In genomic region chr15:79212750-79213446, GRCm38 (mm10) we compare ENCODE assay signal across 12 mouse cellular contexts. TPM values are rescaled to one million over a fixed set of nuclear protein-coding genes. Genes with fewer than 3 reads are reported as not detected.
A peak's percentile ranks its signal among the peaks of the same experiment; 100 is the strongest.
DNase-seq lines count a peak whose midpoint lies in the region; ATAC-seq and TF ChIP-seq lines count a peak whose summit lies in the region.
"Had no signal": no experiment of that assay in that cellular context is flagged by ENCODE, and none has a peak within 500 bp of the region (broad histone marks: within the 10 kb centered on the region; RNA-seq: fewer than 3 reads in every experiment).

No protein-coding gene starts in this region.

- no peak overlapping the region for H3K4me2 ChIP-seq in hindbrain, embryonic 14.5 days (replicated peaks)
- no peak overlapping the region for H3K4me2 ChIP-seq in embryonic facial prominence, embryonic 13.5 days
- H3K4me2 ChIP-seq in stomach, postnatal 0 days (replicated peaks; ENCODE audit: low read depth): no peak overlapping the region
- H3K4me2 ChIP-seq: lung, embryonic 14.5 days; midbrain, embryonic 11.5 days had no signal

- no peak for ATAC-seq in hindbrain, embryonic 14.5 days (ENCODE audit: low FRiP score)
- ATAC-seq in embryonic facial prominence, embryonic 13.5 days (ENCODE audit: insufficient number of reproducible peaks, insufficient read depth, low FRiP score, low TSS enrichment, low read depth): no peak
- peak; percentile 34; the same call in 1 of the 2 replicates for ATAC-seq in stomach, postnatal 0 days (ENCODE audit: low FRiP score, low TSS enrichment)
- ATAC-seq in erythroblast, adult 5-6 weeks (replicated peaks; ENCODE audit: low FRiP score, poor library complexity, severe bottlenecking): no peak

- peaks cover 10% of the 10 kb centered on the region; the same call in 1 of the 2 replicates for H3K27me3 ChIP-seq in hindbrain, embryonic 10.5 days (ENCODE audit: insufficient read depth, poor library complexity, severe bottlenecking)
- H3K27me3 ChIP-seq in hindbrain, embryonic 14.5 days (ENCODE audit: control insufficient read depth, insufficient read depth, low read length): no peaks in the 10 kb centered on the region
- H3K27me3 ChIP-seq in embryonic facial prominence, embryonic 13.5 days: no peaks in the 10 kb centered on the region
- H3K27me3 ChIP-seq in stomach, postnatal 0 days (ENCODE audit: control insufficient read depth, insufficient read depth, low read length): no peaks in the 10 kb centered on the region

- no peaks in the 10 kb centered on the region for H3K9me3 ChIP-seq in hindbrain, embryonic 10.5 days
- no peaks in the 10 kb centered on the region for H3K9me3 ChIP-seq in hindbrain, embryonic 14.5 days (ENCODE audit: control insufficient read depth, low read length)
- no peaks in the 10 kb centered on the region for H3K9me3 ChIP-seq in embryonic facial prominence, embryonic 13.5 days
- no peaks in the 10 kb centered on the region for H3K9me3 ChIP-seq in stomach, postnatal 0 days (ENCODE audit: control insufficient read depth, low read length)

- H3K9ac ChIP-seq in hindbrain, embryonic 14.5 days: no peak overlapping the region
- no peak overlapping the region for H3K9ac ChIP-seq in embryonic facial prominence, embryonic 13.5 days
- H3K9ac ChIP-seq in stomach, postnatal 0 days (ENCODE audit: low read length): no peak overlapping the region
- H3K9ac ChIP-seq: lung, embryonic 14.5 days had no signal

- 83% methylated on average over 26 of the region's 26 CpGs for WGBS in hindbrain, embryonic 10.5 days
- 88% methylated on average over 26 of the region's 26 CpGs for WGBS in hindbrain, embryonic 14.5 days
- 52% methylated on average over 26 of the region's 26 CpGs for WGBS in embryonic facial prominence, embryonic 13.5 days
- 87% methylated on average over 26 of the region's 26 CpGs for WGBS in stomach, postnatal 0 days

- TF ChIP-seq CTCF in stomach, postnatal 0 days (IDR thresholded peaks at IDR 0.05; ENCODE audit: low read depth): no peak

- TF ChIP-seq EP300 in stomach, postnatal 0 days (optimal IDR thresholded peaks at IDR 0.05): no peak

- DNase-seq in hindbrain, embryonic 10.5 days (ENCODE audit: low spot score): peak; percentile 38
- DNase-seq in hindbrain, embryonic 14.5 days (ENCODE audit: low spot score): no peak
- peak; percentile 53 for DNase-seq in right cerebral cortex, adult 18-20 months
- DNase-seq in right cerebral cortex, postnatal 25 days: no peak
- peak; percentile 24 for DNase-seq in stomach, postnatal 0 days (ENCODE audit: low spot score)
- DNase-seq in adrenal gland, postnatal 10 days: no peak
- DNase-seq: left cerebral cortex, postnatal 4 days had no signal

- no peaks in the 10 kb centered on the region for H3K36me3 ChIP-seq in hindbrain, embryonic 10.5 days
- no peaks in the 10 kb centered on the region for H3K36me3 ChIP-seq in hindbrain, embryonic 14.5 days (replicated peaks; ENCODE audit: control insufficient read depth, insufficient read depth)
- H3K36me3 ChIP-seq in embryonic facial prominence, embryonic 13.5 days: no peaks in the 10 kb centered on the region
- H3K36me3 ChIP-seq in stomach, postnatal 0 days (ENCODE audit: control insufficient read depth, insufficient read depth, low read length): no peaks in the 10 kb centered on the region

- H3K27ac ChIP-seq in hindbrain, embryonic 10.5 days: peak overlapping the region; percentile 82
- no peak overlapping the region for H3K27ac ChIP-seq in hindbrain, embryonic 14.5 days
- H3K27ac ChIP-seq in embryonic facial prominence, embryonic 13.5 days: peak overlapping the region; percentile 60
- H3K27ac ChIP-seq in stomach, postnatal 0 days (replicated peaks): no peak overlapping the region

- no peak overlapping the region for H3K4me3 ChIP-seq in hindbrain, embryonic 10.5 days
- H3K4me3 ChIP-seq in hindbrain, embryonic 14.5 days (replicated peaks; ENCODE audit: low read length): no peak overlapping the region
- H3K4me3 ChIP-seq in embryonic facial prominence, embryonic 13.5 days: no peak overlapping the region
- no peak overlapping the region for H3K4me3 ChIP-seq in stomach, postnatal 0 days (ENCODE audit: low read depth, low read length)

- peaks cover 43% of the 10 kb centered on the region for H3K4me1 ChIP-seq in hindbrain, embryonic 10.5 days (replicated peaks)
- no peaks in the 10 kb centered on the region for H3K4me1 ChIP-seq in hindbrain, embryonic 14.5 days (replicated peaks; ENCODE audit: control insufficient read depth, insufficient read depth, low read length)
- peaks cover 5% of the 10 kb centered on the region for H3K4me1 ChIP-seq in embryonic facial prominence, embryonic 13.5 days
- no peaks in the 10 kb centered on the region for H3K4me1 ChIP-seq in stomach, postnatal 0 days (replicated peaks; ENCODE audit: control insufficient read depth, insufficient read depth)

RNA-seq across cellular contexts. Expression of gene Pick1, which starts 16.1 kb away (rescaled TPM):
- polyA plus RNA-seq in hindbrain, embryonic 10.5 days (2016; fragmentation: Nextera tagmentation; extraction: Ambion mirVana): 45.0 and 47.8 TPM in 2 replicates
- 45.8 and 48.2 TPM in 2 replicates for polyA plus RNA-seq in hindbrain, embryonic 14.5 days (2014; fragmentation: Nextera tagmentation; extraction: Ambion mirVana)
- polyA plus RNA-seq in embryonic facial prominence, embryonic 13.5 days (2015; fragmentation: Nextera tagmentation; extraction: Ambion mirVana): 53.3 and 56.6 TPM in 2 replicates
- 25.7 and 26.7 TPM in 2 replicates for polyA plus RNA-seq in stomach, postnatal 0 days (2015; fragmentation: Nextera tagmentation; extraction: Ambion mirVana)
- total RNA-seq in erythroblast, adult 5-6 weeks (2015; ENCODE audit: low replicate concordance): 1.3 TPM in 1 of 2 replicates, not detected in the other
- total RNA-seq in erythroblast, adult 5-6 weeks (2017; ENCODE audit: low replicate concordance): 1.3 and 4.9 TPM in 2 replicates
- 10 to 100 TPM; 18.9 to 28.4 TPM for total RNA-seq in adrenal gland, postnatal 10 days (2021)

RNA-seq across cellular contexts. Expression of gene Gm49486, which starts 16.3 kb away (rescaled TPM):
- polyA plus RNA-seq in hindbrain, embryonic 10.5 days (2016; fragmentation: Nextera tagmentation; extraction: Ambion mirVana): 0.14 and 0.21 TPM in 2 replicates
- 1.1 TPM in 2 replicates for polyA plus RNA-seq in hindbrain, embryonic 14.5 days (2014; fragmentation: Nextera tagmentation; extraction: Ambion mirVana)
- 1.6 TPM in 2 replicates for polyA plus RNA-seq in embryonic facial prominence, embryonic 13.5 days (2015; fragmentation: Nextera tagmentation; extraction: Ambion mirVana)
- polyA plus RNA-seq in stomach, postnatal 0 days (2015; fragmentation: Nextera tagmentation; extraction: Ambion mirVana): 0.23 and 0.27 TPM in 2 replicates
- total RNA-seq in erythroblast, adult 5-6 weeks (2015; ENCODE audit: low replicate concordance): not detected in 2 replicates
- not detected in 2 replicates for total RNA-seq in erythroblast, adult 5-6 weeks (2017; ENCODE audit: low replicate concordance)
- under 1 TPM; 0.24 to 0.45 TPM for total RNA-seq in adrenal gland, postnatal 10 days (2021)

RNA-seq across cellular contexts. Expression of gene Slc16a8, which starts 41.7 kb away (rescaled TPM):
- polyA plus RNA-seq in hindbrain, embryonic 10.5 days (2016; fragmentation: Nextera tagmentation; extraction: Ambion mirVana): 0.14 and 0.26 TPM in 2 replicates
- polyA plus RNA-seq in hindbrain, embryonic 14.5 days (2014; fragmentation: Nextera tagmentation; extraction: Ambion mirVana): 0.90 and 1.2 TPM in 2 replicates
- 0.46 TPM in 1 of 2 replicates, not detected in the other for polyA plus RNA-seq in embryonic facial prominence, embryonic 13.5 days (2015; fragmentation: Nextera tagmentation; extraction: Ambion mirVana)
- polyA plus RNA-seq in stomach, postnatal 0 days (2015; fragmentation: Nextera tagmentation; extraction: Ambion mirVana): 0.10 and 0.12 TPM in 2 replicates
- total RNA-seq in erythroblast, adult 5-6 weeks (2015; ENCODE audit: low replicate concordance): not detected in 2 replicates
- total RNA-seq in erythroblast, adult 5-6 weeks (2017; ENCODE audit: low replicate concordance): not detected in 2 replicates
- under 1 TPM in 1 of 2 experiments, not detected in 1; 0.15 TPM for total RNA-seq in adrenal gland, postnatal 10 days (2021)
- total RNA-seq: left cerebral cortex, postnatal 4 days had no signal
- polyA plus RNA-seq: frontal cortex, adult 2 months had no signal

RNA-seq across cellular contexts. Expression of gene Sox10, which starts 47.9 kb away (rescaled TPM):
- polyA plus RNA-seq in hindbrain, embryonic 10.5 days (2016; fragmentation: Nextera tagmentation; extraction: Ambion mirVana): 9.2 and 28.1 TPM in 2 replicates
- polyA plus RNA-seq in hindbrain, embryonic 14.5 days (2014; fragmentation: Nextera tagmentation; extraction: Ambion mirVana): 8.9 and 10.3 TPM in 2 replicates
- 8.0 and 11.6 TPM in 2 replicates for polyA plus RNA-seq in embryonic facial prominence, embryonic 13.5 days (2015; fragmentation: Nextera tagmentation; extraction: Ambion mirVana)
- polyA plus RNA-seq in stomach, postnatal 0 days (2015; fragmentation: Nextera tagmentation; extraction: Ambion mirVana): 3.6 and 3.9 TPM in 2 replicates
- not detected in 2 replicates for total RNA-seq in erythroblast, adult 5-6 weeks (2015; ENCODE audit: low replicate concordance)
- not detected in 2 replicates for total RNA-seq in erythroblast, adult 5-6 weeks (2017; ENCODE audit: low replicate concordance)
- 1 to 10 TPM; 4.7 to 5.3 TPM for total RNA-seq in adrenal gland, postnatal 10 days (2021)

Comparison
In these comparisons a context has a peak if more than half of its experiments do, and no peak if none do; other contexts are left out.
1. DNase-seq: peak in hindbrain, embryonic 10.5 days (single experiment), right cerebral cortex, adult 18-20 months (single experiment) and stomach, postnatal 0 days (single experiment); none in hindbrain, embryonic 14.5 days (single experiment), right cerebral cortex, postnatal 25 days (single experiment) and adrenal gland, postnatal 10 days (single experiment).
2. H3K27ac ChIP-seq: peak in hindbrain, embryonic 10.5 days (single experiment) and embryonic facial prominence, embryonic 13.5 days (single experiment); none in hindbrain, embryonic 14.5 days (single experiment) and stomach, postnatal 0 days (single experiment).